Mouse (Mus musculus): Measurements from ENCODE around the gene Pdzph1. TPM values are rescaled to one million over a fixed set of nuclear protein-coding genes. Genes with fewer than 3 reads are reported as not detected.

The Pdzph1 gene
- polyA plus RNA-seq, 1 experiment, result not detected

DNA sequence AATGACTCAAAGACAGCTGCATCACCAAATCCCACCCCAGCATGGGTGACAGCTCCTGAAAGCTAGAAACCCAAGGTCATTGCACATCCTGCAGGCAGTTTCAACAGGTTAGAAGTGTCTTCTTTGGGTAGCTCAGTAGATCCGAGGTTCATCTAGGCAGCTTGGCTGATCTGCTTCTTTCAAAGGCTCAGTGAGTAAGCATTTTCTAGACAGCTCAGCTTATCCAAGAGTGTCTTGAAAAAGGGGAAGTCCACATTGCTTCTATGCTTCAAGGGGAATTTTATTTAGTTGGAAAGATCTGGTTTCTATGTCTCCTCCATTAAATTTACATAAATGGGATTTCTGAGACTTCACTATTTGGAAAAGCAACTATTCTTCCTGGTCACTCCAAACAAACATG lies 117.8 kb downstream of the Pdzph1 start:
- H3K79me2 ChIP-seq (ENCODE audit: control insufficient read depth, insufficient read depth), result no peaks in the 10 kb centered on the region
- H3K36me3 ChIP-seq (ENCODE audit: control insufficient read depth, insufficient read depth), result no peaks in the 10 kb centered on the region
- H3K4me2 ChIP-seq (ENCODE audit: low read depth), result no peak overlapping the region
- no peak overlapping the region for H3ac ChIP-seq (ENCODE audit: control insufficient read depth, insufficient read length)
- no peak overlapping the region for H3K4me3 ChIP-seq
- no peaks in the 10 kb centered on the region for H3K27me3 ChIP-seq (ENCODE audit: control insufficient read depth, insufficient read depth, insufficient read length)
- no peak for TF ChIP-seq TCF3 (IDR thresholded peaks at IDR 0.05; ENCODE audit: insufficient read length, low read depth)
- TF ChIP-seq MYOD1 (IDR thresholded peaks at IDR 0.05; ENCODE audit: control insufficient read depth in 1 of 3, insufficient read length in 2 of 3, low read depth in 2 of 3), result no peak
- TF ChIP-seq POLR2A (IDR thresholded peaks at IDR 0.05; ENCODE audit: insufficient read length, low read depth), result no peak
- TF ChIP-seq SRF (IDR thresholded peaks at IDR 0.05; ENCODE audit: control insufficient read depth, insufficient read length, low read depth), result no peak
- no peak for TF ChIP-seq E2F4 (IDR thresholded peaks at IDR 0.05; ENCODE audit: insufficient read depth)
- no peak for TF ChIP-seq REST (IDR thresholded peaks at IDR 0.05; ENCODE audit: insufficient read depth, insufficient read length)
- no peak for TF ChIP-seq MAX (IDR thresholded peaks at IDR 0.05; ENCODE audit: low read depth)
- no peak for TF ChIP-seq CEBPB (IDR thresholded peaks at IDR 0.05; ENCODE audit: insufficient read depth, poor library complexity, severe bottlenecking)
- TF ChIP-seq USF1 (IDR thresholded peaks at IDR 0.05; ENCODE audit: low read depth), result no peak
- TF ChIP-seq POLR2AphosphoS2 (IDR thresholded peaks at IDR 0.05; ENCODE audit: insufficient read length, low read depth), result no peak
- no peak for TF ChIP-seq MYOG (IDR thresholded peaks at IDR 0.05; ENCODE audit: control insufficient read depth in 1 of 3, insufficient read depth in 1 of 3, insufficient read length in 2 of 3, low read depth in 2 of 3)
- no peak for TF ChIP-seq TCF12 (IDR thresholded peaks at IDR 0.05; ENCODE audit: insufficient read depth, poor library complexity, severe bottlenecking)

DNA sequence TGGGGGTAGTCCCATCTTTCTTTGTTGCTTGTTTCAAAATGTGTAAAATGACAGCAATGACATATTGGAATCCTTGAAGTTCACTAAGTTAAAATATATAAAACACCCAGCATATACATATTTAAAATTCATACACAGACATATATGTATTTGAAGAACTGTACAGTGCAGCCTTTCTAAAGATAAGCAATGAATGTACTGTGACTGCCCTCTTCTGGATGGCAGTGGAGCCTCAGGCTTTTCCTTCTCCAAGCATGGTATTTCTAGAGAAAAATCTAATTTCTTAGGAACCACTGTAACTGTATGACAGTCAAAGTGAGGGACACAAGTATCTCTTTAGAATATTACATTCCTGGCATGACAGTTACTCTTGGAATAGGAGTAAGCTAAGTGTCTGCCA lies 120.4 kb downstream of the Pdzph1 start:
- TF ChIP-seq MYOG (IDR thresholded peaks at IDR 0.05; ENCODE audit: control insufficient read depth in 1 of 3, insufficient read depth in 1 of 3, insufficient read length in 2 of 3, low read depth in 2 of 3), result no peak
- no peak for TF ChIP-seq TCF12 (IDR thresholded peaks at IDR 0.05; ENCODE audit: insufficient read depth, poor library complexity, severe bottlenecking)
- TF ChIP-seq POLR2A (IDR thresholded peaks at IDR 0.05; ENCODE audit: insufficient read length, low read depth), result no peak
- TF ChIP-seq POLR2AphosphoS2 (IDR thresholded peaks at IDR 0.05; ENCODE audit: insufficient read length, low read depth), result no peak
- no peak for TF ChIP-seq SRF (IDR thresholded peaks at IDR 0.05; ENCODE audit: control insufficient read depth, insufficient read length, low read depth)
- TF ChIP-seq USF1 (IDR thresholded peaks at IDR 0.05; ENCODE audit: low read depth), result no peak
- TF ChIP-seq E2F4 (IDR thresholded peaks at IDR 0.05; ENCODE audit: insufficient read depth), result no peak
- no peak for TF ChIP-seq TCF3 (IDR thresholded peaks at IDR 0.05; ENCODE audit: insufficient read length, low read depth)
- no peak for TF ChIP-seq MYOD1 (IDR thresholded peaks at IDR 0.05; ENCODE audit: control insufficient read depth in 1 of 3, insufficient read length in 2 of 3, low read depth in 2 of 3)
- Histone ChIP-seq H3K4me2 (ENCODE audit: low read depth) (no peak overlapping the region), H3ac (ENCODE audit: control insufficient read depth, insufficient read length) (no peak overlapping the region), H3K36me3 (ENCODE audit: control insufficient read depth, insufficient read depth) (no peaks in the 10 kb centered on the region), H3K4me3 (no peak overlapping the region), H3K79me2 (ENCODE audit: control insufficient read depth, insufficient read depth) (no peaks in the 10 kb centered on the region), H3K27me3 (ENCODE audit: control insufficient read depth, insufficient read depth, insufficient read length) (no peaks in the 10 kb centered on the region)

Other genes with a start within 250 kb of the Pdzph1 start
- 0.38 TPM for gene Nudt12, start 22.0 kb upstream of the Pdzph1 start, polyA plus RNA-seq (2012; fragmentation: generic; extraction: Trizol)

Data from myocyte (in vitro differentiated cells).